Mouse (Mus musculus): ENCODE data around the gene Gm10375. TPM values are rescaled to one million over a fixed set of nuclear protein-coding genes. Genes with fewer than 3 reads are reported as not detected.
"Not testable (repeated sequence)": the region's sequence is repeated elsewhere in the genome, so short reads cannot be mapped to it uniquely, and the experiment has no call there.

Gm10375 gene
- polyA plus RNA-seq (2015; fragmentation: Nextera tagmentation; extraction: Ambion mirVana) = not detected in 2 replicates

GRCm38 (mm10) chr14:43607913-43608312 lies at the start of gene Gm10375:
Gene Gm10375, minus strand, starts transcription at chr14:43608013.
- not testable (repeated sequence) for H3K27ac ChIP-seq (replicated peaks); H3K9ac ChIP-seq (replicated peaks); H3K4me3 ChIP-seq; ATAC-seq (replicated peaks); H3K9me3 ChIP-seq; H3K27me3 ChIP-seq; H3K36me3 ChIP-seq; H3K4me2 ChIP-seq (replicated peaks); H3K4me1 ChIP-seq

DNA sequence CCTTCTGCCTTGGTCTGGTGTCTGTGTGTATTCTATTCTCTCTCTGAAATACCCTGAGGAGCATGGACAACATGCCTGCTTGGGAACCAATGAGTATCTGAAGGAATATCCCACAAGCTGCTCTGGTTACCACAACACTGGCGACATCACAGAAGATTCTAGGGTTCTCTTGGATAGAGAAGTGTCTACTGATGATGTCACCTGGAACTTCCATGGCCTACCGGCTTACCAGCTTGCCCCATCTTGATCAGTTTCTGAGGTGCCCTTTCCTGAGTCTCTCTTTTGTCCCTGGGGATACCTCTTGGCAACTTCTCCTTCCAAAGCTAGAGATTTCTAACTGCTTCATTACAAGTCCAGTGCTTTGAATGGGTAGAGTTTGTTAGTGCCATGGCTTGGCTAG lies 28.8 kb downstream of the Gm10375 start, which contains the start of gene Gm17654:
Gene Gm17654, minus strand, starts transcription at position 101 of the 400 bp plus-strand sequence.
- H3K9ac ChIP-seq (replicated peaks); H3K4me1 ChIP-seq; H3K27ac ChIP-seq (replicated peaks); H3K36me3 ChIP-seq; H3K9me3 ChIP-seq; H3K4me2 ChIP-seq (replicated peaks); ATAC-seq (replicated peaks); H3K4me3 ChIP-seq; H3K27me3 ChIP-seq: not testable (repeated sequence)
- WGBS = 90% methylated on average over 1 of the region's 2 CpGs

DNA sequence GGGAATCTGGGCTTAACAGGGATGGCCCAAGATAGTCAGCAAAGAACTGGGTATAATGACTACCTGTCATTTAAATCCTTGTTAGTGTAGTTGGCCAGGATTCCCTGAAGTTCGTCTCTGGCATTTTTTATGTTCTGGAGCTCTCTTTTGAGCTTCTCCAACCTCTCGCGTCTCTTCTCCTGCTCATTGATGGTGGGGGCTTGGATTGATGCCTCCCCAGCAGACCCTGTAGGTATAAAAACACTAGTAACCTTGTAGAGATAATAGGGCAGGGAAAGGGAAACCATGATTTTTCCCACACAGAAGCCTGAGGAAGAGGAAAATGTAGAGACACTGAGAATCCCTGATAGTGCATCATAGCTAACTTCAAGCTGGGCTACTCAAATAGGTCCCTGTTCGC lies 29.8 kb downstream of the Gm10375 start:
- H3K9ac ChIP-seq (replicated peaks); H3K27ac ChIP-seq (replicated peaks); H3K4me2 ChIP-seq (replicated peaks); H3K4me3 ChIP-seq; H3K36me3 ChIP-seq; H3K9me3 ChIP-seq; ATAC-seq (replicated peaks); H3K27me3 ChIP-seq; H3K4me1 ChIP-seq: not testable (repeated sequence)
- WGBS = 92% methylated on average over 4 of the region's 4 CpGs

Other genes starting within 250 kb of the Gm10375 start
- gene Gm8138, start 191.7 kb downstream of the Gm10375 start, polyA plus RNA-seq (2015; fragmentation: Nextera tagmentation; extraction: Ambion mirVana) = not detected in 2 replicates
- gene Gm5799, start 64.4 kb downstream of the Gm10375 start, polyA plus RNA-seq (2015; fragmentation: Nextera tagmentation; extraction: Ambion mirVana) = not detected in 2 replicates
- gene Gm17654, start 28.9 kb downstream of the Gm10375 start, polyA plus RNA-seq (2015; fragmentation: Nextera tagmentation; extraction: Ambion mirVana) = not detected in 2 replicates
- not detected in 2 replicates for gene Gm8165, start 69.2 kb upstream of the Gm10375 start, polyA plus RNA-seq (2015; fragmentation: Nextera tagmentation; extraction: Ambion mirVana)
- 0.72 and 1.0 TPM in 2 replicates for gene Gm7324, start 89.8 kb upstream of the Gm10375 start, polyA plus RNA-seq (2015; fragmentation: Nextera tagmentation; extraction: Ambion mirVana)
- not detected in 2 replicates for gene Gm16506, start 119.5 kb upstream of the Gm10375 start, polyA plus RNA-seq (2015; fragmentation: Nextera tagmentation; extraction: Ambion mirVana)
- not detected in 2 replicates for gene Gm6526, start 139.9 kb upstream of the Gm10375 start, polyA plus RNA-seq (2015; fragmentation: Nextera tagmentation; extraction: Ambion mirVana)
- not detected in 2 replicates for gene Gm8180, start 176.7 kb upstream of the Gm10375 start, polyA plus RNA-seq (2015; fragmentation: Nextera tagmentation; extraction: Ambion mirVana)

Data from forebrain, embryonic 15.5 days (tissue).